Mouse (Mus musculus): ENCODE measurements around the gene Rabep1.

- no peak for TF ChIP-seq CTCF (IDR thresholded peaks at IDR 0.05; ENCODE audit: low read depth, low read length)
- TF ChIP-seq POLR2A (IDR thresholded peaks at IDR 0.05; ENCODE audit: extremely low read depth, insufficient read depth, low read length): no peak
Observed at GRCm38 (mm10) chr11:70942596-70942995, 98.0 kb downstream of the Rabep1 start.
